Mouse (Mus musculus) ES-CJ7 (cell line): ENCODE data around the gene Pgbd5.
"Not testable (repeated sequence)": the region's sequence is repeated elsewhere in the genome, so short reads cannot be mapped to it uniquely, and the experiment has no call there.

Experiments used
- DNase-seq: peaks from one replicate; pipeline ENCODE4 v3.0.0; 2011; ENCODE audit warnings: low read depth, low spot score

Pgbd5 gene

GRCm38 (mm10) chr8:124430881-124431280, 8.6 kb downstream of the Pgbd5 start:
- no peak for DNase-seq

- DNase-seq = no peak
These were observed 10.0 kb downstream of the Pgbd5 start for GRCm38 (mm10) chr8:124429417-124429816.

GRCm38 (mm10) chr8:124428721-124429120, 10.7 kb downstream of the Pgbd5 start:
- DNase-seq = not testable (repeated sequence)

GRCm38 (mm10) chr8:124421413-124421812, 18.0 kb downstream of the Pgbd5 start:
- no peak for DNase-seq

- no peak for DNase-seq
These were observed 20.5 kb downstream of the Pgbd5 start for GRCm38 (mm10) chr8:124418927-124419326.

- DNase-seq = no peak
These were observed 21.3 kb downstream of the Pgbd5 start for GRCm38 (mm10) chr8:124418185-124418584.

GRCm38 (mm10) chr8:124416646-124417045, 22.8 kb downstream of the Pgbd5 start:
- DNase-seq = no peak

GRCm38 (mm10) chr8:124415789-124416188, 23.7 kb downstream of the Pgbd5 start:
- DNase-seq = no peak

GRCm38 (mm10) chr8:124415002-124415401, 24.5 kb downstream of the Pgbd5 start:
- DNase-seq = no peak

- no peak for DNase-seq
These were observed 26.1 kb downstream of the Pgbd5 start for GRCm38 (mm10) chr8:124413244-124413965.

- no peak for DNase-seq
These were observed 26.8 kb downstream of the Pgbd5 start for GRCm38 (mm10) chr8:124412496-124413243.

- DNase-seq = peak; percentile 57
These were observed 34.8 kb downstream of the Pgbd5 start for GRCm38 (mm10) chr8:124404471-124405260.

- DNase-seq = peak; percentile 81
These were observed 35.6 kb downstream of the Pgbd5 start for GRCm38 (mm10) chr8:124403876-124404275.

- DNase-seq = no peak
These were observed 40.0 kb downstream of the Pgbd5 start for GRCm38 (mm10) chr8:124399403-124399861.

- peak; percentile 86 for DNase-seq
These were observed 40.5 kb downstream of the Pgbd5 start for GRCm38 (mm10) chr8:124398843-124399402.

- DNase-seq = no peak
These were observed 42.0 kb downstream of the Pgbd5 start for GRCm38 (mm10) chr8:124397321-124398065.

GRCm38 (mm10) chr8:124396531-124396930, 42.9 kb downstream of the Pgbd5 start:
- DNase-seq = no peak

- DNase-seq = no peak
These were observed 44.1 kb downstream of the Pgbd5 start for GRCm38 (mm10) chr8:124395392-124395791.

- DNase-seq = no peak
These were observed 44.5 kb downstream of the Pgbd5 start for GRCm38 (mm10) chr8:124394951-124395350.

GRCm38 (mm10) chr8:124393927-124394326, 45.5 kb downstream of the Pgbd5 start:
- DNase-seq = peak; percentile 75

GRCm38 (mm10) chr8:124393013-124393412, 46.4 kb downstream of the Pgbd5 start:
- DNase-seq = no peak
